10 mouse cellular contexts compared by ENCODE assay signal in the genomic region with DNA sequence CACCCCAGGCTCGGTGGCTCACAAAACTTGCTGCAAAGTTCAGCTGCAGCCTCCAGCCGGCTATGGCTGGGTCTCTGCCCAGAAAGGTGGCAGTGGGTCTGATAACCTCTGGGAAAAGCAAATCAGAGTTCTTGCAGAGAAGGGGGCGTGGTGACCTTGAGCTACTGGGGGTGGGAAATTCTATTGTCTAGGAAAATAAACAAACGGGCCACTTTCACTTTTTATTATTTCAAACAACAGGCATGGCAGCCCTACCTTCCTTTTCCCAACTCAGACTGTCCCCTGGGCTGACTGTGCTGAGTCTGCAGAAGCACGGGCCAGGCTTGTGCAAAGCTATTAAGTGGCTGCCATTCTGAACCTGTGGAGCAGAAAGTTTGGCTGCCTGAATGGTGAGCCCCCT.
DNase-seq lines count a peak whose midpoint lies in the region; ATAC-seq lines count a peak whose summit lies in the region.
"Had no signal": no experiment of that assay in that cellular context is flagged by ENCODE, and none has a peak within 500 bp of the region (broad histone marks: within the 10 kb centered on the region; RNA-seq: fewer than 3 reads in every experiment).

No protein-coding gene starts in this region.

- H3K4me1 ChIP-seq in embryonic facial prominence, embryonic 11.5 days (ENCODE audit: control insufficient read depth, insufficient read depth, low read length), result no peaks in the 10 kb centered on the region
- H3K4me1 ChIP-seq in lung, embryonic 15.5 days, result peaks cover 9% of the 10 kb centered on the region

- H3K9me3 ChIP-seq in embryonic facial prominence, embryonic 11.5 days (replicated peaks; ENCODE audit: control insufficient read depth, low read length), result no peaks in the 10 kb centered on the region
- no peaks in the 10 kb centered on the region for H3K9me3 ChIP-seq in lung, embryonic 15.5 days
- H3K9me3 ChIP-seq: limb, embryonic 15.5 days had no signal

- intact Hi-C loops in left cerebral cortex, postnatal 14 days (cut with DNase I), result no loop called here

- no peaks in the 10 kb centered on the region for H3K27me3 ChIP-seq in embryonic facial prominence, embryonic 11.5 days (ENCODE audit: control insufficient read depth, insufficient read depth, low read length)
- no peaks in the 10 kb centered on the region for H3K27me3 ChIP-seq in lung, embryonic 15.5 days
- H3K27me3 ChIP-seq: limb, embryonic 15.5 days had no signal

- WGBS in embryonic facial prominence, embryonic 11.5 days, result 35% methylated on average over 5 of the region's 5 CpGs
- 14% methylated on average over 5 of the region's 5 CpGs for WGBS in lung, embryonic 15.5 days

- H3K27ac ChIP-seq in embryonic facial prominence, embryonic 11.5 days (replicated peaks; ENCODE audit: low read depth, low read length), result no peak overlapping the region
- no peak overlapping the region for H3K27ac ChIP-seq in lung, embryonic 15.5 days
- H3K27ac ChIP-seq: limb, embryonic 15.5 days had no signal

- 0 out of 2 replicates have a peak, but pooled peaks have one; percentile 44 for ATAC-seq in embryonic facial prominence, embryonic 11.5 days (replicated peaks; ENCODE audit: insufficient number of reproducible peaks, low FRiP score, low TSS enrichment, low read depth)
- ATAC-seq in lung, embryonic 15.5 days (ENCODE audit: borderline replicate concordance, extremely low read depth, low FRiP score, low TSS enrichment), result peak; percentile 46; the same call in 1 of the 2 replicates

- DNase-seq in adrenal gland, adult 8-10 months, result peak; percentile 26
- DNase-seq in embryonic facial prominence, embryonic 11.5 days (ENCODE audit: low spot score), result no peak
- DNase-seq in kidney, adult 9 months, result peak; percentile 26
- DNase-seq in left cerebral cortex, postnatal 14 days (ENCODE audit: low spot score in 2 of 2), result no peak
- no peak for DNase-seq in urinary bladder, postnatal 36 days (ENCODE audit: low spot score in 2 of 2)
- DNase-seq in yolk sac, embryonic 10.5 days (ENCODE audit: low spot score), result no peak
- DNase-seq in frontal cortex, postnatal 25 days (ENCODE audit: low spot score in 2 of 2), result no peak
- DNase-seq: gastrocnemius, postnatal 14 days had no signal

- no peak overlapping the region for H3K4me2 ChIP-seq in embryonic facial prominence, embryonic 11.5 days (ENCODE audit: low read depth, low read length)
- 0 out of 2 replicates have a peak overlapping the region, but pooled peaks have one; percentile 9 for H3K4me2 ChIP-seq in lung, embryonic 15.5 days
- H3K4me2 ChIP-seq: limb, embryonic 15.5 days had no signal

- no peak overlapping the region for H3K4me3 ChIP-seq in embryonic facial prominence, embryonic 11.5 days (ENCODE audit: low read depth, low read length)
- H3K4me3 ChIP-seq in lung, embryonic 15.5 days, result no peak overlapping the region
- H3K4me3 ChIP-seq: limb, embryonic 15.5 days had no signal

- no peak overlapping the region for H3K9ac ChIP-seq in embryonic facial prominence, embryonic 11.5 days (replicated peaks; ENCODE audit: low read length)
- no peak overlapping the region for H3K9ac ChIP-seq in lung, embryonic 15.5 days
- H3K9ac ChIP-seq: limb, embryonic 15.5 days had no signal

- no peaks in the 10 kb centered on the region for H3K36me3 ChIP-seq in embryonic facial prominence, embryonic 11.5 days (replicated peaks; ENCODE audit: control insufficient read depth, insufficient read depth, low read depth, low read length)
- no peaks in the 10 kb centered on the region for H3K36me3 ChIP-seq in lung, embryonic 15.5 days
- H3K36me3 ChIP-seq: limb, embryonic 15.5 days had no signal

Comparison
In these comparisons a context has a peak if more than half of its experiments do, and no peak if none do; other contexts are left out.
1. DNase-seq: peak in adrenal gland, adult 8-10 months (single experiment) and kidney, adult 9 months (single experiment); none in embryonic facial prominence, embryonic 11.5 days (single experiment), left cerebral cortex, postnatal 14 days (0 of 2), urinary bladder, postnatal 36 days (0 of 2), yolk sac, embryonic 10.5 days (single experiment) and frontal cortex, postnatal 25 days (0 of 2).